Mouse (Mus musculus): ENCODE data around the gene Ptp4a2. TPM values are rescaled to one million over a fixed set of nuclear protein-coding genes. Genes with fewer than 3 reads are reported as not detected.
"Not testable (repeated sequence)": the region's sequence is repeated elsewhere in the genome, so short reads cannot be mapped to it uniquely, and the experiment has no call there.

Ptp4a2 gene
- polyA plus RNA-seq, 1 experiment from 2014 or later = 174 TPM

DNA sequence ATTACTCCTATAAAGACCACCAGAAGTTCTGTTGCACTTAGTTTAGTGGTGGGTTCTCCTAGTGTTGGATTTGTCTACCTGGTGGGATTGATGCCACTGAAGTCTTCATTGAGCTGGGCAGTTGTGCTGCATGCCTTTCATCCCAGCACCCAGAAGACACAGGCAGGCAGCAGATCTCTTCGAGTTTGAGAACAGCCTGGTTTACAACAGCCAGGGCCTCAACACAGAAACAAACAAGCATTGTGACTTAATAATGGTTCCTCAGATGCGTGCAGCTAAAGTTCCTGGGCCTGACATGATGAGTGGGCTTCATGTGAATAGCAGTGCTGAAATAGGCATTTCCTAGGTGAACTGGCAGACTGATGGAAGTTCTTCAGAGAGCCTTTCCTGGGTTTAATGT, 42.0 kb downstream of the Ptp4a2 start:
- Histone ChIP-seq H3K9me3 (replicated peaks) (no peaks in the 10 kb centered on the region), H3K9ac (no peak overlapping the region), H3K4me1 (replicated peaks) (peaks cover 30% of the 10 kb centered on the region), H3K27me3 (no peaks in the 10 kb centered on the region), H3K4me3 (replicated peaks) (no peak overlapping the region), H3K4me2 (no peak overlapping the region), H3K36me3 (replicated peaks) (peaks cover 35% of the 10 kb centered on the region), H3K27ac (replicated peaks) (no peak overlapping the region)
- ATAC-seq (ENCODE audit: insufficient read depth) = no peak
- 59% methylated on average over 2 of the region's 2 CpGs for WGBS (ENCODE audit: insufficient replicate concordance)

DNA sequence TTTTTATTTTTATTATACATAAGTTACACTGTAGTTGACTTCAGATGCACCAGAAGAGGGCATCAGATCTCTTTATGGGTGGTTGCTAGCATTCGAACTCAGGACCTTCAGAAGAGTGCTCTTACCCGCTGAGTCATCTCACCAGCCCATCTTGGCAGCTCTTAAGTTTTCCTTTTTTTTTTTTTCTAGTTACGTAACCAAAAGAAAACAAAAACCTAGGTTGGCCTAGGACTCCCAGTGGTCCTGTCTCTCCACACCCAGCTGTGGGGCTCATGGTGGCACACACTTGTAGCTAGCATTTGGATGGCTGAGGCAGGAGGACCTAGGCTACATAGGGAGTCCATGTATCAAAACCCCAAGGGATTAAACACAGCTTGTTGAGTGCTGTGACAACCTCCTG, 43.0 kb downstream of the Ptp4a2 start:
- WGBS (ENCODE audit: insufficient replicate concordance) = 73% methylated on average over 3 of the region's 3 CpGs
- Histone ChIP-seq H3K4me2 (no peak overlapping the region), H3K27me3 (no peaks in the 10 kb centered on the region), H3K4me1 (replicated peaks) (peaks cover 30% of the 10 kb centered on the region), H3K9me3 (replicated peaks) (no peaks in the 10 kb centered on the region), H3K4me3 (replicated peaks) (no peak overlapping the region), H3K27ac (replicated peaks) (no peak overlapping the region), H3K36me3 (replicated peaks) (peaks cover 26% of the 10 kb centered on the region), H3K9ac (no peak overlapping the region)
- no peak for ATAC-seq (ENCODE audit: insufficient read depth)

DNA sequence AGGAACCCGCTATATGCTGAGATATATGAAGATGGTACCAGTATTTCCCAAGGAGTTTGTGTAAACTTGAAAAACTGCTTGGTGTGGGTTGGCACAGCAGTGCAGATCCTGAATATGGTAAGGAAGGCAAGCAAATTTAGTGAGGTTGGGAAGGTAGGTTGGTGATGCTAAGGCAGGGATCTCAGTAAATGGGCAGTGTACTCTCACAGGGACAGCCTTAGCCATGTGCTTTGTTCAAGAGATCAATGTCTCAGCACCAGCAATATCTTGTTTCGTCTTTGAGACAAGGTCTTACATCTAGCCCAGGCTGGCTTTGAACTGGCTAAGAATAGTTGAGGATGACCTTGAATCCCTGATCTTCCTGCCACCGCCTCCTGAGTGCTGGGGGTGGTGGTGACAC, 43.6 kb downstream of the Ptp4a2 start:
- peaks cover 30% of the 10 kb centered on the region for H3K4me1 ChIP-seq (replicated peaks)
- H3K9ac ChIP-seq = no peak overlapping the region
- peak overlapping the region; percentile 33; the same call in 1 of the 2 replicates for H3K4me2 ChIP-seq
- H3K4me3 ChIP-seq (replicated peaks) = no peak overlapping the region
- no peaks in the 10 kb centered on the region for H3K9me3 ChIP-seq (replicated peaks)
- 72% methylated on average over 3 of the region's 3 CpGs for WGBS (ENCODE audit: insufficient replicate concordance)
- no peaks in the 10 kb centered on the region for H3K27me3 ChIP-seq
- peak overlapping the region; percentile 0; the same call in 1 of the 2 replicates for H3K27ac ChIP-seq (replicated peaks)
- peaks cover 22% of the 10 kb centered on the region for H3K36me3 ChIP-seq (replicated peaks)
- no peak for ATAC-seq (ENCODE audit: insufficient read depth)

DNA sequence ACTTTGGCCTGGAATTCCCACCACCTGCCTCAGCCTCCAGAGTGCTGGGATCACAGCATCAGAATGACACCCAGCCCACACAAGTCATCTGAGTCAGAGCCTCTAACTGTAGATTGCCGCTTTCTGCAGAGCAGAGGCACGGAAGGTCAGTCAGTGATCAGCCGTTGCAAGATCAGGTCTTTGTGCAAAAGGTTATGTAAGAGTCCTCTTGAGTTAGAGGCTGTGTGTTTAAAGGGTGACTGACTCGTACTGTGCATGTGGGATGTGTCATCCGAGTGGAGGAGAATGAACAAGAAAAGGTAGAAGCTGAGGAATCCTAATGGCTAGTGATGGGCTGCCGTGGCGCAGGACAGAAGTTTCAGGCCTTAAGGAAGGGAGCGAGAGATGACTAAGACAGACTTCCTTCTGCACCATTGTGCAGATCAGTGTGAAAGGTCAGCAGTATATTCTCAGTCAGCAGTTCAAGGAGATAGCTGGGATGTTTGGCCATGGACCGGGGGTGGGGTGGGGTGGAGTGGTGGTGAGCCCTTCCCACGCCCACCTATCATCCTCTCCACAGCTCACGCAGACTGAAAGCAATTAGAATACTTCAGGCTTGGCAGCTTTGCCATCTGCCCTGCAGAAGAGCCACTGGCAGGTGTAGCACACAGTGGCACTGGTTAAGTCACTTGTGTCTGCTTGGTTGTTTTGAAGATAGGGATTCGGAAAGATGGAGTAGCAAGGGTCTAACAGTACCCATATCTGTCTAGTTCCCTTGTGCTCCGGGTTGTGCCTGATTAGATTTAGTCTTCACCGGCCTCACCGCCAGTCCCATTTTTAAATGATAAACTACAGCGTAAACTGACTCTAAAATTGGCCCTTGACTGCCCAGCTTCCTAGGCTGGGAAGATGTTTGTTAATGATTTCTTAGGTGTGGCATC, 44.3 kb downstream of the Ptp4a2 start:
- 38% methylated on average over 16 of the region's 16 CpGs for whole genome bisulfite sequencing (ENCODE audit: insufficient replicate concordance)
- Histone ChIP-seq H3K9ac (no peak overlapping the region), H3K27ac (replicated peaks) (peak overlapping the region; percentile 0), H3K27me3 (no peaks in the 10 kb centered on the region), H3K36me3 (replicated peaks) (peaks cover 17% of the 10 kb centered on the region), H3K4me3 (replicated peaks) (no peak overlapping the region), H3K4me1 (replicated peaks) (peaks cover 30% of the 10 kb centered on the region), H3K4me2 (peak overlapping the region; percentile 33), H3K9me3 (replicated peaks) (no peaks in the 10 kb centered on the region)
- ATAC-seq (ENCODE audit: insufficient read depth) = peak; percentile 73

DNA sequence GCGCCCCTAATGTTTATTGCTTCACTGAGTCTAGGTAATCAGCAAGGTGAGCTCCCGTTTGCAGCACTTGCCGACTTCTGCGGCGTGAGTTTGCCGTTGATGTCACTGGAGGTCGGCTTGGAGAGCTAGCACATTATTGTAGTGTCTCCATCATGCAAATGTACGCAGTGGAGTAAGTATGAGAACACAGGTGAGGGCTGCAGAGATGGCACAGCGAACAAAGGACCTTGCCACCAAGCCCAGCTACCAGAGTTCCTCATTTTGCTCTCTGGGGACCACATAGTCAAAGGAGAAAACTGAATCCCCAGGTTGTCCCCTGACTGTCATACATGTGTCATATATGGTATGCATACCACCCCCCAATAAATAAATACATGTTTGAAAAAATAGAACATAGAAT, 49.4 kb downstream of the Ptp4a2 start:
- H3K9me3 ChIP-seq (replicated peaks) = no peaks in the 10 kb centered on the region
- no peak overlapping the region for H3K9ac ChIP-seq
- no peaks in the 10 kb centered on the region for H3K36me3 ChIP-seq (replicated peaks)
- H3K4me1 ChIP-seq (replicated peaks) = peaks cover 11% of the 10 kb centered on the region
- 80% methylated on average over 9 of the region's 9 CpGs for WGBS (ENCODE audit: insufficient replicate concordance)
- H3K27ac ChIP-seq (replicated peaks) = no peak overlapping the region
- ATAC-seq (ENCODE audit: insufficient read depth) = no peak
- no peaks in the 10 kb centered on the region for H3K27me3 ChIP-seq
- H3K4me3 ChIP-seq (replicated peaks) = no peak overlapping the region
- H3K4me2 ChIP-seq = no peak overlapping the region

DNA sequence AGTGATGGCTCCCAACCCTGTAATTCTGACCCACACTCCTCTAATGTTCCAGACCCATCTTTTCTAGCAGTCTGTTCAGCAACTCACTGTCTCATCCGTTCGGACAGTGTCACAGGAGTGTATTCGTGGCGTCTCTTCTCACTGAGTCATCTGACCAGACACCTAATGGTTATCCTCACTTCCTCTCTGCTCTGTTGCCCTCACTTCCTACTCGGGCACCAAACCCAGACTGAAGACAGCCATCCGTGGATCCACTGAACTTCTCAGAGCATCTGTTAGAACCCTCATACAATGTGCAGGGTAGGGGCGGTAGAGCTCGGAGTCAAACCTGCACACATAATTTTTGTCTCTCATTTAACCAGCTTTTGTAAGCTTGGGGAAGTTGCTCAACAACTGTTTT, 50.4 kb downstream of the Ptp4a2 start:
- no peak overlapping the region for H3K4me3 ChIP-seq (replicated peaks)
- H3K27me3 ChIP-seq = no peaks in the 10 kb centered on the region
- no peak overlapping the region for H3K4me2 ChIP-seq
- no peak overlapping the region for H3K9ac ChIP-seq
- no peak for ATAC-seq (ENCODE audit: insufficient read depth)
- no peaks in the 10 kb centered on the region for H3K9me3 ChIP-seq (replicated peaks)
- no peaks in the 10 kb centered on the region for H3K36me3 ChIP-seq (replicated peaks)
- H3K4me1 ChIP-seq (replicated peaks) = peaks cover 1% of the 10 kb centered on the region
- no peak overlapping the region for H3K27ac ChIP-seq (replicated peaks)
- 38% methylated on average over 8 of the region's 8 CpGs for WGBS (ENCODE audit: insufficient replicate concordance)

DNA sequence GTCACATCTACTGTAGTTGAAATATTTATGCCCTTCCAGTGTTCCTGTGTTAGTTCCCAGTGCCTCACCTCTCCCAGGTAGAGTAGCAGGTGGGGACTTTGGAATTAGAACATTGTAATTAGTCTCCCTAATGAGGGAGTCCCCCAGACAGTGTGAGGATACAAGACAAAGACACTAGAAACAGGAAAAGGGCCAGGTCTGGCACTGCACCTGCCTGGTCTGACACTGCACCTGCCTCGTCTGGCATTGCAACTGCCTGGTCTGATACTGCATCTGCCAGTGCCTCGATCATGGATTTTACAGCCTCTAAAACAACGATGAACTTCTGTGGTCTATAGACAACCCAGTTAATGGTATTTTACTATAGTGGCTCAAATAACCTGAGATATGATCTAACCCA, 51.3 kb downstream of the Ptp4a2 start:
- no peak overlapping the region for H3K9ac ChIP-seq
- 68% methylated on average over 3 of the region's 3 CpGs for WGBS (ENCODE audit: insufficient replicate concordance)

DNA sequence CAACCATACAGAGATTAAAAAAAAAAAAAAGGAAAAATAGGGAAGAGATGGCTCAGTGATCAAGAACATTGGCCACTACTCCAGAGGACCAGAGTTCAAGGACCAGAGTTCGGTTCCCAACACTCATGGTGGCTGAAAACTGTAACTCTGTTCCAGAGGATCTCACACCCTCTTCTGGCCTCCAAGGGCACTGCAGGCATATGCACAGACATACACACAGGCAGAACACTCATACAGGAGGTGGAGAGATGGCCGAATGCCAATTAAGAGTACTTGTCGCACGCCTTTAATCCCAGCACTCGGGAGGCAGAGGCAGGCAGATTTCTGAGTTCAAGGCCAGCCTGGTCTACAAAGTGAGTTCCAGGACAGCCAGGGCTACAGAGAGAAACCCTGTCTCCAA, 55.2 kb downstream of the Ptp4a2 start:
- H3K4me2 ChIP-seq; H3K9ac ChIP-seq; H3K4me1 ChIP-seq (replicated peaks); H3K9me3 ChIP-seq (replicated peaks); H3K27me3 ChIP-seq; ATAC-seq (ENCODE audit: insufficient read depth); H3K27ac ChIP-seq (replicated peaks); H3K36me3 ChIP-seq (replicated peaks); H3K4me3 ChIP-seq (replicated peaks): not testable (repeated sequence)
- 81% methylated on average over 5 of the region's 5 CpGs for WGBS (ENCODE audit: insufficient replicate concordance)

More for the DNA sequence above, 51.3 kb downstream of the Ptp4a2 start:
- H3K4me2 ChIP-seq = no peak overlapping the region
- ATAC-seq (ENCODE audit: insufficient read depth) = no peak
- no peaks in the 10 kb centered on the region for H3K36me3 ChIP-seq (replicated peaks)
- no peaks in the 10 kb centered on the region for H3K4me1 ChIP-seq (replicated peaks)
- H3K27me3 ChIP-seq = no peaks in the 10 kb centered on the region
- H3K27ac ChIP-seq (replicated peaks) = no peak overlapping the region
- no peak overlapping the region for H3K4me3 ChIP-seq (replicated peaks)
- H3K9me3 ChIP-seq (replicated peaks) = no peaks in the 10 kb centered on the region

DNA sequence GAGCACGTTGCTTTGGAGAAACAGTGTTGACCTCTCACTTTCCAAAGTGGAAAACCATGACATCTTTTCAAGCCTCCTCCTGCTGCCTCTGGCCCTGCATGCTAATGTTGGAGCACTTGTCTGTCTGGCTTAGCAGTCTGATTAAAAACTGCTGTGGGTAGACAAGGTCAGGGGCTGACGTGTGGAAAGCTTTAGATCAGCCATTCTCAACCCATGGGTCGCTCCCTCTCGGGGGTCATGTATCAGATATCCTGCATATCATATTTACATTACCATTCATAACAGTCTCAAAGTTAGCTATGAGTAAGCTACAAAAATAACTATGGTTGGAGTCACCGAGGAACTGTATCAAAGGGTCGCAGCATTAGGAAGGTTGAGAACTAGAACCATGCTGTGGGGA, 57.2 kb downstream of the Ptp4a2 start:
- H3K27ac ChIP-seq (replicated peaks) = no peak overlapping the region
- no peaks in the 10 kb centered on the region for H3K27me3 ChIP-seq
- no peak overlapping the region for H3K9ac ChIP-seq
- H3K9me3 ChIP-seq (replicated peaks) = no peaks in the 10 kb centered on the region
- H3K36me3 ChIP-seq (replicated peaks) = no peaks in the 10 kb centered on the region
- no peak overlapping the region for H3K4me3 ChIP-seq (replicated peaks)
- 50% methylated on average over 6 of the region's 6 CpGs for WGBS (ENCODE audit: insufficient replicate concordance)
- H3K4me2 ChIP-seq = no peak overlapping the region
- H3K4me1 ChIP-seq (replicated peaks) = 0 out of 2 replicates have a peak, but pooled peaks cover 2% of the 10 kb centered on the region
- no peak for ATAC-seq (ENCODE audit: insufficient read depth)

DNA sequence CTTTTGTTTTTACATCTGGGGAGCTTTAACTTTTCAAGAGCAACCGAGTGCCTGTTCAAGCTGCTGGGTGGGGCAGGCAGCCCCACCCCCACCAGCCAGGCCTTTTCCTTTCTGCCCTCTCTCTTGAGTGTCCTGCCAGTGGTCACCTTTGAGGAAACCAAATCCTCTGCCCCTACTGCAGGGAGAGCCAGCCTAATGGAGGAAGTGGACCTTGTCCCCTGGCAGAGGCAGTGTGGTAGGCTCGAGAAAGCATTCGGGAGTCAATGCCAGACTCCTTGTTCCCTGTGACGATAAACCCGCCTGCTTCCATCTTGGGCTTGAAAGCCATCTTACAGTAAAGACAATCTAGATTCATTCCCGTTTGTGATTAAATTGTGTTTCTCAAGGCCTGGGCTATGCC, 59.5 kb downstream of the Ptp4a2 start:
- Histone ChIP-seq H3K4me2 (no peak overlapping the region), H3K27ac (replicated peaks) (no peak overlapping the region), H3K9me3 (replicated peaks) (no peaks in the 10 kb centered on the region), H3K4me3 (replicated peaks) (no peak overlapping the region), H3K4me1 (replicated peaks) (peaks cover 11% of the 10 kb centered on the region), H3K36me3 (replicated peaks) (no peaks in the 10 kb centered on the region), H3K9ac (no peak overlapping the region), H3K27me3 (no peaks in the 10 kb centered on the region; the same call in 1 of the 2 replicates)
- WGBS (ENCODE audit: insufficient replicate concordance) = 65% methylated on average over 6 of the region's 6 CpGs
- no peak for ATAC-seq (ENCODE audit: insufficient read depth)

DNA sequence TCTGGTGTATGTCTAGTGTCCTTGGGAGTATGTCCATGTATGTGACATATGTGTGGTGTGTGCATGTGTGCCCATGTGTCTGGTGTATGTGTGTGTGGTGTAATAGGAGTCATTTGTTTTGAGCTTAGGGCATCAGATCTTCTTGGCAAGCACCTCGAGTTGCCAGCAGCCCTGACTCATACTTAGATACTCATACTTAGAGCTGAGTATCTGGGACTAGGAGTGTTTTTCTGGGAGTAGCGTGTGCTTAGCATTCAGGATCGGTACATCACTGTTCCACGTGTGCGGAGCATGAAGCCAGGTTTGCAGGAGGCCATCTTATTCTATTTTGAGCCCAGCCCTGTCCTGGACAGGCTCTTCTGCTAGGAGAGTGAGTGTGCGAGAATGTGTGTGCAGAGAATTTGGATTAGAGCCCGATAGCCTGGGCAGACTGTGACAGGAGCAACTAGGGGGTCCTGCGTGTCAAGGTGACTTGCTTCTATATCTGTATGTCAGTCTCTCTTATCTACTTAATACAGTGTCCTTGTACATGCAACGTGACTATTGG, 61.4 kb downstream of the Ptp4a2 start:
- H3K9me3 ChIP-seq (replicated peaks) = no peaks in the 10 kb centered on the region
- H3K9ac ChIP-seq = no peak overlapping the region
- 64% methylated on average over 9 of the region's 9 CpGs for WGBS (ENCODE audit: insufficient replicate concordance)
- H3K27ac ChIP-seq (replicated peaks) = no peak overlapping the region
- no peaks in the 10 kb centered on the region for H3K36me3 ChIP-seq (replicated peaks)
- no peak for ATAC-seq (ENCODE audit: insufficient read depth)
- peaks cover 18% of the 10 kb centered on the region for H3K4me1 ChIP-seq (replicated peaks)
- no peak overlapping the region for H3K4me3 ChIP-seq (replicated peaks)
- no peak overlapping the region for H3K4me2 ChIP-seq
- H3K27me3 ChIP-seq = no peaks in the 10 kb centered on the region; the same call in 1 of the 2 replicates

Measured in liver, embryonic 15.5 days (tissue).